Mouse (Mus musculus) bone marrow macrophage, adult 2 months (primary cell): ENCODE data around the gene Abca14.

ENCODE experiments used
- CTCF ChIP-seq: IDR thresholded peaks from 2 replicates; pipeline ENCODE4 v1.5.1; 2012; ENCODE audit warnings: low read depth, mild to moderate bottlenecking, low read length, moderate library complexity
- POLR2A ChIP-seq: IDR thresholded peaks from 2 replicates; pipeline ENCODE4 v1.6.1; 2012; ENCODE audit warnings: mild to moderate bottlenecking, low read depth, low read length, borderline replicate concordance

- TF ChIP-seq CTCF (no peak), POLR2A (no peak)
These were observed 22.1 kb upstream of the Abca14 start for GRCm38 (mm10) chr7:120181401-120182230.
